Mouse (Mus musculus): ENCODE measurements around the gene She.
"Not testable (repeated sequence)": the region's sequence is repeated elsewhere in the genome, so short reads cannot be mapped to it uniquely, and the experiment has no call there.

The She gene

DNA sequence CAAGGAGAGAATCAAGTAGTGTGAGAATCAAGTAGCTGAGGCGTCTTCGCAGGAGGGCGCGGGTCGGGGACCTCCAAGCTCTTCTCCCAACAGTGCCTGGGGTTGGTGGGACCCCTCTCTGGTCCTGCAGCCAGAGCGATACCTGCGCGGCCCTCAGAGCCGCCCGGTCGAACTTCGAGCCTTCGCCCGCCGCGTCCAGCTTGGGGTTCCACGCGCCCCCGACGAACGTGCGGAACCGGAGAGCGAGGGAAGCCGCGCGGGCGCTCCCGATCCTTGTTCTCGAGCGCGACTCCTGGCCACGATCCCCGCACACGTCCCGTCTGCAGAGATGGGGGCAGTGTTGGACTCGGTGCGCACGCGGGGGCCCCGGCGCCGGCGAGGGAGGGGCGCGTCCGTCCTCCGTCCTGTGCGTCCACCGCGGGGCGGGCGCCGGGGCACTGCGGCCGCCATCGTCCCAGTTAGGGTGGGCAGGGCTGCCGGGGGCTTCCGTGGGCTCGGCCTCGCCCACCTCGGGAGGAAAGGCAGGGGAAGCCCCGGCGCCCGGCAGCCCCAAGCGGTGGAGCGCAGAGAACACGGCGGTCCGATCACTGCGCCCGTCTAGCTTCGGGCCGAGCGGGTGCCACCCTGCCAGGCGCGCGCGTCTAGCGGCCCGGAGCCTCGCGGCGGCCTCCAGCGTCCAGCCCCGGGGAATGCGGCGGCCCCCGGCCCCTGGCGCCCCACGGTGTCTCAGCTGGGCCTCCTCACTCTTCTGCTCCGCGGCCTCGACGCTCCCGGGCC, at the start of gene She:
Gene She (plus strand): TSS at position 556 of the 777 bp plus-strand sequence.
- no peak for DNase-seq (ENCODE audit: low read depth, low spot score)

DNA sequence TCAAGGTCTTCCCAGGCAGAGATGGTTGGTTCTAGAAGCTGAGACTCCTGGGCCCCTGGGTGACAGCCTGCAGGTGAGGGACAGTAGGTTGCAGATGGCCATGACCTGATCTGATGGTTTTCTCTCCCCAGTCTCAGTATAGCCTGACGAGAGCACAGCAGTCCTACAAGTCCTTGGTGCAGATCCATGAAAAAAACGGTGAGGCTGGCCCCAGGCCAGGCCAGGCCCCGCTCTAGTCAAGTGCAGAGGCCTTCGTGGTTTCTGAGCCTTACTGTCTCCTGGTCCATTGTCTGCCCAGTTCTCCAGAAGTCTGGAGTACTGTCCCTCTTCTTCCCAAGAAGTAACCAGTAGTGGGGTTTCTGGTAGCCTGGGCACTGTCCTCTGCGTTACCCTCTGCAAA, 49.5 kb upstream of the She start:
- no peak for DNase-seq (ENCODE audit: low read depth, low spot score)

GRCm38 (mm10) chr3:89784991-89785753, 46.0 kb upstream of the She start:
- DNase-seq (ENCODE audit: low read depth, low spot score) = peak; percentile 54

- DNase-seq (ENCODE audit: low read depth, low spot score) = no peak
Measured at GRCm38 (mm10) chr3:89786275-89786674, 44.9 kb upstream of the She start.

- no peak for DNase-seq (ENCODE audit: low read depth, low spot score)
Measured at GRCm38 (mm10) chr3:89788680-89789352, 42.4 kb upstream of the She start.

DNA sequence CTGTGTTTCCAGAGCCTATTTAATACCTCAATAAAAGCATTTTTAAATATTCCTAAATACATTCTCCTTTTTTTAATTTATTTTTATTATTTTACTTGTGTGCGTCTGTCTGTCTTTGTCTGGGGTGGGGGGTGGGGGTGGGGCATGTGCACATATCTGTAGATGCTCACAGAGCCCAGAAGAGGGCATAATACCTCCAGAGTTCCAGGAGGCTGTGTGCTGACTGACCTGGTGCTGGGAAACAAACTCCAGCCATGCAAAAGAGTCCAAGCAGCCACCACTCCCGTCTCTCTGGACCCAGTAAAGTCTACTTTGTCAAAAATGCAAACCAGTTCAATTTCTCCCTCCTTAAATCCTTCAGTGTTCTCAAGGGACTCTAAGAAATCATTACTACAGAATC, 36.6 kb upstream of the She start:
- DNase-seq (ENCODE audit: low read depth, low spot score) = no peak

GRCm38 (mm10) chr3:89795746-89796145, 35.4 kb upstream of the She start:
- no peak for DNase-seq (ENCODE audit: low read depth, low spot score)

- no peak for DNase-seq (ENCODE audit: low read depth, low spot score)
Measured at GRCm38 (mm10) chr3:89796358-89796757, 34.8 kb upstream of the She start.

DNA sequence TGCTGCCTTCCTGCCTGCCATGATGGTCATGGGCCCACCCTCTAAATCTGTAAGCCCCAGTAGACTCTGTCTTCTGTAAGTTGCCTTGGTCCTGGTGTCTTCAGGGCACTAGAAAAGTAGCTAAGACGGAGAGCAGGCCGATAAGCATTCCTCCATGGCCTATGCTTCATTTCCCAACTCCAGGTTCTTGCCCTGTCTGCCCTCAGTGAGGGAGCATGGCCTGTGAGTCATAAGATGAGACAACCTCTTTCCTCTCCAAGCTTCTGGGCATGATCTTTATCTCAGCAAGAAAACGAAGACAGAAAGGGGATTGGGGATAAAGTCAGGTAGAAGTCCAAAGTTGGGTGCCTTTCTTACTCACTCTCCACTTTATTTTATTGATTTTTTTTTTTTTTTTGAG, 32.7 kb upstream of the She start:
- no peak for DNase-seq (ENCODE audit: low read depth, low spot score)

DNA sequence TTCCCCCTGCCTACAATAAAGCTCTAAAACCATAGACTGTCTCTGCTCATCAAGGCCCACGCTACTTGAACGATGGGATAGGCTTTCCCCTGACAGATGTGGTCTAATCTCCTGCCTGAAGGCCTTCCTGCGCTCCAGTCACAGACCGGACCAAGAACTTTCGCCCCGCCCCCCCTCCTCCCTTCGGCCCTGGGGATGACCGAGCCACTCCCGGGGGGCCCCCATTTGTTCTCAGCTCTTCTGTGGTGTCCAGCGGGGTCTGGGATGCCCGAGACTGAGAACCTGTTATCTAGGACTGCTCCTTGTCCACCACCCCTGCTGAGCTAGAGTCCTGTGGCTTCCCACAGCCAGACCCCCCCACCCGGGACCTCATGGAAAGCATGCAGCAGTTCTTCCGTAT, 31.7 kb upstream of the She start:
- DNase-seq (ENCODE audit: low read depth, low spot score) = no peak

- DNase-seq (ENCODE audit: low read depth, low spot score) = not testable (repeated sequence)
Measured at GRCm38 (mm10) chr3:89800078-89800477, 31.1 kb upstream of the She start.

GRCm38 (mm10) chr3:89800774-89801506, 30.2 kb upstream of the She start:
- DNase-seq (ENCODE audit: low read depth, low spot score) = no peak

GRCm38 (mm10) chr3:89801507-89801847, 29.7 kb upstream of the She start:
- no peak for DNase-seq (ENCODE audit: low read depth, low spot score)

DNA sequence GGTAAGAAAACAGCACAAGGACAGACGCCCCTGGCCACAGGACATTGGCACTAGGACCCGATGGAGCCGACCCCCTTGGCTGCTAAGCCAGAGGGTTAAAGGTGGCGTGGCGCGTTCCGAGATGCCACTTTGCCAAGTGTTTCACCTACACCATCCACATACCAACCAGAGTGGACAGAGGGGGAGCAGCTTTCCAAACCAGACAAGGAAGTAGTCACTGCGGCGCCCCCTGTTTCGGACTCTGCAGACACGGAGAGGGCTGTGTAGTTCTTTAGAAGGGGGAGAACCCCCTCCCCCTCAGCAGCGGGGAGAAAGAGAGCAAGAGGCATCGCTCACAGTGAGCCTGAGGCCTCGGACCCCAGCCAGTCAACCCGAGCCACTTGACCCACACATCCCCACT, 28.3 kb upstream of the She start:
- DNase-seq (ENCODE audit: low read depth, low spot score) = no peak

DNA sequence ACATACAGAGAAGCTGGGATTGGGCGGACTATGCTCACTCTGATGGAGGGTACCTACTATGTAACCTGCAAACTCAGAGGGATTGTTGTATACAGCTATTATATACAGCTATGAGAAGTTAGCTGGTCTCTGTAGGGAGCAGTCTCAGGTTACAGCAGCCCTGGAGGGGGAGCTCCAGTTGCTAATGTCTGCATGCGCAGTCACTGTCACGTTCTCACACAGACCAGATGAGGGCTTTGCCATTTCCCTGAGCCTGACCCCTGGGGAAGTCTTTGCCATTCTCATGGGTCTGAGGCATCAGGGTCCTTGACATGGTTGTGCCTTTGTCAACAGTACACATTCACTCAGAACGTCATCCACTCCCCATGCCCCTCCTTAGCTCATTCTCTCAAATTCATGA, 26.0 kb upstream of the She start:
- no peak for DNase-seq (ENCODE audit: low read depth, low spot score)

DNA sequence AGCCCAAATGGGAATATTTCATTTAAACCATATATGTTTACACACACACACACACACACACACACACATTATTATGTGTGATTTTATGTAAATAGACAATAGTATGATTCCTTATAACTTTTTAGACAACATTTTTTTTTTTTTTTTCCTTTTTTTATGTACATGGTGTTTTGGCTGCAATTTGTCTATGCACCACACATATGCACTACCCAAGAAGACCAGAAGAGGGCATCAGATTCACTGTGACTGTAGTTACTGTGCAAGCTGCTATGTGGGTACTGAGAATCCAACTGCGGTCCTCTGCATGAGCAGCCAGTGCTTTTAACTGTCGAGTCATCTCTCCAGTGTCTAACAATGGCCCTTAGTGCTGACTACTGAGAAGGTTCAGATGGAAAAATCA, 24.4 kb upstream of the She start:
- no peak for DNase-seq (ENCODE audit: low read depth, low spot score)

DNA sequence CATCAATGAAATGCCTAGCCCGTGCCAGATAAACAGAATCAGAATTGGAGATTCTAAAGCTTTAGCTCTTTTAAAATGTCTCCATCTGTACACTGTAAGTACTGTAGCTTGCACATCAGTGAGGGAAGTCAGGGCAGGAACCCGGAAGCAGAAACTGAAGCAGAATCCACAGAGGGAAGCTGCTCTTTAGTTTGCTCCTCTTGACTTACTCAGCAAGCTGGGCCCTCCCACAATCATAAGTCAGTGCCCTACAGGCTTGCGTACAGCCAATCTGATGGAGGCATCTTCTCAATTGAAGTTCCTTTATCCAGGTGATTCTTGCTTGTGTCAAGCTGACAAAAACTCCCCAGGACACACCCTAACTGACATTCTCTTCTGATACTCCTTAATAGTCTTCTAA, 24.0 kb upstream of the She start:
- no peak for DNase-seq (ENCODE audit: low read depth, low spot score)

DNA sequence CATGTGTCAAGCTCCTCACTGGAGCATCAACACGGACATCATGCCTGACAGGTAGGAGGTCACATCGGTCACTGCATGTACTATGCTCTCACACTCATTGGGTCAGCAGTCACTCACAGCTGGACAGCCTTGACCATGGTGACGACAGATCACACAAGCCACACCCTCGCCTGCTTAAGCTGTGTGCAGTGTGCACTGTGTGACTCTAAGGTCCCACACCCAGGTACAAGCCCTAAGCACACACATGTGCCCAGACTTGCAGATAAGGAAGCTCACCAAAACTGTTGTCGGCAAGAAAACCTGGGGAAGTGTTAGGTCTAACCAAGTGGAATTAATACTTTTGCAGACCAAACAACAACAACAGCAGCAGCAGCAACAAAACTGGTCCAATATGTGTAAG, 23.3 kb upstream of the She start:
- no peak for DNase-seq (ENCODE audit: low read depth, low spot score)

DNA sequence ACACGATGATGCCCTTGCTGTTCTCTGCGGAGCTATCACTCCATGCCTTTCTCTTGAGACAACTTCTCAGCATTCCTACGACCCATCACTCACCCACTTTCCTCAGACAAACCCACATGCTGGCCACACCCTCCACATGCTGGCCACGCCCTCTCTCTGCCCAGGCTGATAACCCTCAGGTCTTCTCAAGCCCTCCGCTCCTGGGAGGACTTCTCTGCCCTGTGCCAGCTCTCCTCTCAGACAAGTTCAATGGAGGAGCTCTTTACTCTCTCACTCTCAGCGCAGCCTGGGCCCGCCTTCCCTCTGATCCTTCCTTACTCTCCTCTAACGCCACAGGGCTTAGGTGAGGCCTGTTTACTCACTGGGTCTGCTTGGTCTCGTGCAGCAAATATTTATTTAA, 22.5 kb upstream of the She start:
- DNase-seq (ENCODE audit: low read depth, low spot score) = no peak

GRCm38 (mm10) chr3:89810841-89811240, 20.3 kb upstream of the She start:
- no peak for DNase-seq (ENCODE audit: low read depth, low spot score)

- DNase-seq (ENCODE audit: low read depth, low spot score) = no peak
Measured at GRCm38 (mm10) chr3:89812166-89812565, 19.0 kb upstream of the She start.

GRCm38 (mm10) chr3:89814051-89814450, 17.1 kb upstream of the She start:
- no peak for DNase-seq (ENCODE audit: low read depth, low spot score)

Measured in mesoderm, embryonic 11.5 days (tissue).